Mouse (Mus musculus): ENCODE results near the gene Ank2. TPM values are rescaled to one million over a fixed set of nuclear protein-coding genes. Genes with fewer than 3 reads are reported as not detected.

The Ank2 gene
- total RNA-seq, 2 experiments from 2014 or later = 847 to 969 TPM

DNA sequence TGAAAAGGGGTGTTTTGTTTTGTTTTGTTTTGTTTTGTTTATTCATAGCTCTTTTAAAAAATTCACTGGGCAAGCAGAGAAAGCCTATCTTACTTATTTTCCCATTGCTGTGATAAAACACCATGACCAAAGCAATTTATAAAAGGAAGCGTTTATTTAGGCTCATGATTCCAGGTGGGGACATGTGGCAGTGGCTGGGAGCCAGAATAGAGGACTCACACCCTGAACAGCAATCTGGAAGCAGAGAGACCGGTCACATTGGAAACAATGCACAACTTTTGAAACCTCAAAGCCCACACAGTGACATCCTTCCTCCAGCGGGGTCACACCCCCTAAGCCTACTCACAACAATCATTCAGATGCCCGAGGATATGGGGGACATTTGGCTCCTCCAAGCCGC is 285.6 kb downstream of the Ank2 start:
- DNase-seq (ENCODE audit: low spot score in 2 of 2) = no peak
- intact Hi-C loops (cut with DNase I) = no loop called here

DNA sequence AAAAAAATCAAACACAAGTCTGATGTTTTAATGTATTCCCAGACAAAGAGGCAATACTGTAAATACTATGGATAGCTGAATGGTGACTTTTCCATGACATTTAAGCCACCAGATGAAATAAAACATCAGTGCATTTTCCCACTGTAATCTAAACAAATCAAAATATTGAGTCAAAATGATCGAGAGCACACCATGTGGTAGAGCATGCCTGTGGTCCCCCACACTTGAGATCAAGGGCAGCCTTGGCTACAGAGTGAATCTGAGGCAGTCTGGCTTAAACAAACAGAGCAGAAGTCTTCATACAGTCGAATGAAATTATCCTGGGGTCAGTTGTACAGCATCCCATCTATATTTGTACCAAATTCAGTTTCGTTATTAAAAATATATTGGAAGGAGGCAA is 288.0 kb downstream of the Ank2 start:
- DNase-seq (ENCODE audit: low spot score in 2 of 2) = no peak
- intact Hi-C loops (cut with DNase I) = no loop called here

DNA sequence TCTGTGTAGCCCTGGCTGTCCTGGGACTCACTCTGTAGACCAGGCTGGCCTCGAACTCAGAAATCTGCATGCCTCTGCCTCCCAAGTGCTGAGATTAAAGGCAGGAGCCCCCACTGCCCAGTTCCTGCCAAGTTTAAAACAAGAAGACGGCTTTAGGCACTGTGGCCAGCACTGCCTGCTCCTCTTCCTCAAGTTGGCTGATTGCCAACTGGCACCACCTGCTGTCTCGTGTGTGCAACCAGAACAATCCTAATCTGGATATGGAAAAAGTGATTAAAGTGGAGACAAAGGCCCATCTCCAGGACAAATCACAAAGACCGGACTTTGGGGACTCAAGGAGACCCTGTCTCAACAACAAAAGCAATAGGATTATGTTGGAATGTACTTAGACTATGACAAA is 288.6 kb downstream of the Ank2 start:
- no peak for DNase-seq (ENCODE audit: low spot score in 2 of 2)
- intact Hi-C loops (cut with DNase I) = no loop called here

DNA sequence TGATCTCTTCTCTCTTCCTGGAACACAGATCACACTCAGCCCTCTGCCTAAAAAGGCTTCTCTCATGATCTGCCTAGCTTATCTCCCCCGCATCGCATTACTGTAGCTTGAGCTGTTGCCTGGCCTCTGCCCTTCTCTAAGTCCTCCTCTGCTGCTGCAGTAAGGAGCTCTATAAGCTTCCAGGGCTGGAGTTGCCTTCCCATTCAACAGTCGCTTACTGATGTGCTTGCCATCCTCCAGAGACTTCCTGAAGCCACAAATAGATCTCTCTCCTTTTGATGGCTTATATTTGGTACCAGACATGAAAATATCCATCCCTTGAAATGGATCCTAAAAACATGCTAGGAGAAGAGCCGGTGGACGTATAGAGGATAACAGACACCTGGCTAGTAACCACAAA is 290.3 kb downstream of the Ank2 start:
- intact Hi-C loops (cut with DNase I) = no loop called here
- no peak for DNase-seq (ENCODE audit: low spot score in 2 of 2)

DNA sequence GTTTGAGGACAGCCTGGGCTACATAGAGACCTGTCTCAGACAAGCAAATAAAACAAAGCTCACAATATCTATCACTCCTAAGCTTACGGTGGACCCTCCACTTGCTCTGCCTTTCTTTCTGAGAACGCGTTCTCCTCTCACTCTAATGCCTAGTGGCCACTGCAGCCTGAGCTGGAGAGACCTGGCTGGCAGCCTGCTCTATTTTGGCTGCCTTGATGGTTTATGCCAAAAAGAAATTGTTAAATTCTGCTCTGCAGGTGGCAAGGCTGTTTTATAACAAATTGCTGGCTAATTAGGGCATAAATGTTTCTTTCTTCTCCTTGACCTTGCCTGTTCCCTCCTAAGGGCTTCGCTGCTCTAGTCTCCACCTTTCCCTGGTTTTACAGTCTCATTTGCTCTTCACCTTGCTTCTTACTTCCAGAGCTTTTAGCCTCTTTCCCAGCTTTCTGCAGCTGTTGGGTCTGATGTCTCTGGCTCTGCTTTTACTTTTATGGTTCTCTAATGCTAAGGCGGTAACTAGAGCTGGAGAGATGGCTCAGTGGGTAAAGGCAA is 293.2 kb downstream of the Ank2 start:
- DNase-seq (ENCODE audit: low spot score in 2 of 2) = no peak
- intact Hi-C loops (cut with DNase I) = no loop called here

DNA sequence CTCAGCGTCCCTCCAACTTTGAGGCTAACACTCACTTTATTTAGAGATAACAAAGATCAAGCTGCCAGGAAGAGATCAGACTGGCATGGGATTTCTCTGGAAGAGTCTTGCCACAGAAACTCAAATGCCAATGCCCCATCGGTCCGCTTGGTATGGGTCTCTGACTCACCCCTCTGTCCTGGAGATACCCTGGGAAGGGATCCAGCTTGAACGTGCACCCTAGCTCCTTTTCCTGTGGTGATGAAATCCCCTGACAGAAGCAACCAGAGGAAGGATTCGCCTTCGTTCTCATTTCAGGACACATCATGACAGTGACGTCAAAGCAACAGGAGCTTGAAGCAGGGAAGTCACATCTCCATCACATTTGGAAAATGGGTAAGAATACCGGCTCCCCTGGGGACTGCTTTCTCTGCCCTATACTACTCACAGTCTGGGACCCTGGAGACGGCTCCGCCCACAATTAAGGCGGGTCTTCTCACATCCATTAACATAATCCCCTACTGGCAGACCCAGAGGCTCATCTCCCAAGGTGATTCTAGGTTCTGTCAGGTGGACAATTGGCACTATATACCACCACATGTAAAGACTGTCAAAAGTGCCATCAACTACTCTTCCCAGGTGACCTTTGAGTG is 296.6 kb downstream of the Ank2 start:
- intact Hi-C loops (cut with DNase I) = no loop called here
- DNase-seq (ENCODE audit: low spot score in 2 of 2) = no peak

DNA sequence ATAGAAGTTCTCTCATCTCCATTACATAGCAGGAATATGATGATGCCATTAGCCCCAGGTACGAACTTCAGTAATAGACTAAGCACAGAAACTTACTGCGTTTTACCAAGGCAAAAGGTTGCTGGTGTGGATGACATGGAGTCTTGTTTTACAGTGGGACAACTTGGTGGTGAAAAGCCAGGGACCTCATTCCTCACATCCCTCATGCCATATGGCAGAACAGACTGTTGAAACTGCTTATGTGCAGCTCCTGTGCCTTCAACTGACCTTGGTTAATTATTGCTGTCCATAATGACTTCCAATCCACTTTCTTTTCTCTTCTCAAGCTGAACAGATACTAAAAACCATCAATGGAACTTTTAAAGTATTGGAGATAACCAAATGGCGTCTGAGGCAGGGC is 298.4 kb downstream of the Ank2 start:
- intact Hi-C loops (cut with DNase I) = no loop called here
- DNase-seq (ENCODE audit: low spot score in 2 of 2) = no peak

DNA sequence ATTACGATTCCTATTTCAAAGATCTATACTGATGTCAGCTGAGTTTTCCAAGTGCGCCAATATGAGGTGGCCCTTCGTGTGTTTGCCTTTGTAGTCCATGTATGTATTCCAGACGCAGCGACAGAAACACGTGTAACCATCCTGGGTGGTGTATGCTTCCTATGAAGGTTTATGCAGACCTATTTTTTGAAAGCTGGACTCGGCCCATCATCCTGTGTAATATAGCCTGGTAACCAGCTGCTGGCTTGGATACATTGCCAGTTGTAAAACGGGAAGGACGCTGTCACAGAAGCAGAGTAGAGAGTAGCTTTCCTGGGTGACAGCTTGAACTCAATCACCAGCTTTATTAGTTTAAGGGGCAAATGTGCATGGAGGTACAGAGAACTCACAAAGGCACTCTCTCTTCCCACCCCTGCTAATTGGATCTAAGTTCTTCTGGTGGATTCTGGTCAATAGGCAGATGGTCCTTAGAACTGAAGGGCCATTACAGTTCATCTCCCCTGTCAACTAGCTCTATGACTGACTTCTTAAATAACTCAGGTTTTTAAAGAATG is 300.0 kb downstream of the Ank2 start:
- DNase-seq (ENCODE audit: low spot score in 2 of 2) = no peak

DNA sequence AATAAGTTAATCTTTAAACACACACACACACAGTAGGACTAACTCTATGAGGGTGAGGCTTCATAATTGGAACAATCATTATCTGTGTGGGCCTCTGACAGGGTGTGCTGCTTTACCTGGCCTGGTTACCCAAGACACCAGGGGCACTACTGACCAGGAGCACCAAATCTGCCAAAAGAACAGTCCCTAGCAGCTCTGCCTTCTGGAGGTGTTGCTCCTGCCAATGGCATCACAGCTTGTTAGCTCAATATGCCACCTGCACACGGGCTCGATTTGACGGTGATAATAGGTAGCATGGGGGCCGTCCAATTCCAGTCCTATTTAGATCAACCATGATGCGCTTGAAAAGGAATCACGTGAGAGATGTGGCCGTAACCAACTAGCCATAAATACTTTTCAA is 300.5 kb downstream of the Ank2 start:
- intact Hi-C loops (cut with DNase I) = no loop called here
- no peak for DNase-seq (ENCODE audit: low spot score in 2 of 2)

More for the DNA sequence above, 300.0 kb downstream of the Ank2 start:
- intact Hi-C loops (cut with DNase I) = no loop called here

DNA sequence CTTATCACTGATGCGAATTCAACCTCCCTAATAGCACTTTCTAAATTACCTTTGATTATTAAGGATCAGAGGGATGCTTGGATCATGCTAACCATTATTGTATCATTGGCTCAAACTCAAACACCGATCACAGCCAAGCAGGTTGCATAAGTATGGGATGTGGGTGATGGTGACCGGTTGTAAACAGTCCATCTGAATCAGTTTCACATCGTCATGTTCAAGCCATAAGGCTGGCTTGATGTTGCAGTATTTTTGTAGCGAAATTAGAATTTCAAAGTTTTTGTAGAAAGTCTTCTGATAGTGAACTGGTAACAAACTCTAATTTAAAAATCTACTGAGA is 310.4 kb downstream of the Ank2 start:
- intact Hi-C loops (cut with DNase I) = loop anchor here (5.0 to 10.0 kb wide), 2 partner anchors 34 to 76 kb away; no protein-coding TSS in a partner anchor
- DNase-seq (ENCODE audit: low spot score in 2 of 2) = no peak

DNA sequence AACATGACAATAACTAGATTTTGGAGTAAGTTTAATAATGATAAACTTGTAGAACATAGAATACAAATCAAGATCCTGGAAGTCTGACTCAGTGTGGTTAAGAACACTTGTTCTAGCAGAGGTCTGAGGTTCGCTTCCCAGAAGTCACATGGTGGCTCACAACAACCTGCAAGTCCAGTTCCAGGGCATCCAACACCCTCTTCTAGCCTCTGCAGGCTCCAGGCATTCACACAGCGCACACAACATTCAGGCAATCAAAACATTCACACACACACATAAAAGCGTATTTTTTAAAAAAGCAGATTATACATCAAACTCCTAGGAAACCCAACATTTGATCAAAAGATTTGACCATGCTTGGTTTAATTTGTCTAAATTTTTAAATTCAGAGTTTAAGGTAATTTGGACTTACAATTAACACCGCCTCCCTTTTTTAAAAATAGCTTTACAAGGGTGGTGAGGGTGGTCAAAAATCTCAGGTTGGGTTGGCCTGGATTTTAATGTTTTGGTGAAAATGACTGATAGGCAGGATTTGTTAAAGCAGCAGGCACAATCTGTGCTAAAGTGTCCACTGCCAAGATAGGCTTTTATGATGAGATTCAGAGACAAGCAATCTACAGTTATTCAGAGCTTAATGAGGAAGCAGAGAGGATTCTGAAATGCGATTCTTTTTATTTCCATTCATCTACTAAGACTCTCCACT is 310.9 kb downstream of the Ank2 start:
- intact Hi-C loops (cut with DNase I) = loop anchor here (5.0 to 10.0 kb wide), 2 partner anchors 34 to 77 kb away; no protein-coding TSS in a partner anchor
- no peak for DNase-seq (ENCODE audit: low spot score in 2 of 2)

DNA sequence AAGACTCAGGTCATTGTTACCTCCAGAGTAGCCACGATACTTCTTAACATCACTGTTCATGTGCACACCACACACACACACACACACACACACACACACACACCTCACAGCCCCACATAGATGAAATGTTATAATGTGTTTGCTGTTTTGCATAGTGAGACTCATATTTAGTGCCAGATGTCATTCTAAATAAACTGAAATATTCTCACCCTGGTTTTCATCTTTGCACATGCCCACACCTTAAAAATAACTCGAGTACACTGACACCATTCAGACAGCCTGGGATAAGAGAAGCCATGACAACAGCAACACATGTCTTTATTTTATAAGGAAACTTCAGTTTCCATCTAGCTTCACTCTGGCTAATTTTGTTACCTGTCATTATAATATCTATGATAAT is 312.1 kb downstream of the Ank2 start:
- intact Hi-C loops (cut with DNase I) = loop anchor here (5.0 to 10.0 kb wide), 2 partner anchors 35 to 78 kb away; no protein-coding TSS in a partner anchor
- DNase-seq (ENCODE audit: low spot score in 2 of 2) = no peak

DNA sequence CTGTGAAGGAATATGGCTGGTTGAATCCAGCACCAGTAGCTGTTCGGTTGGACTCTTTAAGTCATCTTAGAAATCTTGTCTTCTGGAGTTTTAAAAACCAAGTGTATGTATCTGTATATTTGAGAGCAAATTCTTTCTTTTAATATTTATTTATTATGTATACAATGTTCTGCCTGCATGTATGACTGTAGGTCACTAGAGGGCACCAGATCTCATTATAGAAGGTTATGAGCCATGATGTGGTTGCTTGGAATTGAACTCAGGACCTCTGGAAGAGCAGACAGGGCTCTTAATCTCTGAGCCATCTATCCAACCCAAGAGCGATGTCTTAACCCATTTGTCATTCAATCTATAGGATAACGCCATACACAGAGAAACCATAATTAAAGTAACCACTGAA is 312.9 kb downstream of the Ank2 start:
- no peak for DNase-seq (ENCODE audit: low spot score in 2 of 2)
- intact Hi-C loops (cut with DNase I) = loop anchor here (5.0 to 10.0 kb wide), 2 partner anchors 36 to 79 kb away; no protein-coding TSS in a partner anchor

DNA sequence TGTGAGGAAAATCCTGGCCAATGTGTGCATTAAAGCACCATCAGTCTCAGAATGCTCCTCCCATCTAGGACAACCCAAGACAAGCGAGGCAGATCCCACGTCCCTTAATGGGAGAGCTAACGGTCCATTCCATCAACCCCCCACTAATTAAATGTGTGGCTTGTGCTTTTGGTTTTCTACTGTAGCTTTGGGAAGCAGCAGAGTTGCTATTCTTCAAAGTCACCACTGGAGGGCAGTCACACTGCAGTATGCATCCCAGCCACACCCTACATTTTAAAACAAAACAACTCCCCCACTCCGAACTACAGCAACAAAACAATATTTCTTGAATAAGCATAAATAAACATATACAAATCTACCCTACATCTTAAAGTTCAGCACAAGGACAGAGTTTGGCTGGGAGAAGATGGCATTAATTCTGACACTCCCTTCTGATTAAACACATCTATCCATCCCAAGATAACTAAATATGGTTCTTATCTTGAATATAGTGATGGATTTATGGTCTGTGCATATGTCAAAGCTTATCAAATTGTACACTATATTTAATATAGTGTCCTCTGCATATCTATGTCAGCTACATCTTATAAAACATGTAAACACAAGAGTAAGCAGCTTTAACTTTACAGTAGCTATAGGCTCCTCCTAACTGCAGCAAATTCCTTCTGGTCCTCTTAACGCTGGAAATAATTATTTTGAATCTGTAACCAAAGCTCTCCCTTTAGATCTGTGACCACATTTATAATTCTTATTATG is 315.0 kb downstream of the Ank2 start:
- DNase-seq (ENCODE audit: low spot score in 2 of 2) = no peak
- intact Hi-C loops (cut with DNase I) = loop anchor here (5.0 to 10.0 kb wide), 2 partner anchors 81 to 123 kb away; no protein-coding TSS in a partner anchor

DNA sequence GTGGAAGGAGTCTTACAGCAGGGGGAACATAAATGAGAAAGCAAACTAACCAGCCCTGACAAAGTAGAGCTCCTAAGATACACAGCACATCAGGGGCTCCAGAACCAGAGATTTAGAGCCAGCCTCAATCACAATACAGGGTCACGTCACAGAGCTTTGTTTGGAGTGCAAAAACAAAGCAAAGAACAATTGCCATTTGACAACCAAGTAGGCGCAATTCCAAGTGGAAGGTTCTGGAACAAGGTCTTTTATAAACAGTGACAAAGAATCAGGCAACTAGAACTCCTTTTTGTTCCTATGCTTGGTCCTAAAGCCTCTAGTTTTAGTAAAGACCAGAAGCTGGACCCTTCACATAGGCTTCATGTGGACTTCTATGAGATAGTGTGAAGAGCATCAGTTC is 326.5 kb downstream of the Ank2 start:
- intact Hi-C loops (cut with DNase I) = loop anchor here (10.0 kb wide), 1 partner anchor 382 kb away; the partner anchor contains the start of genes Larp7 and Zgrf1
- DNase-seq (ENCODE audit: low spot score in 2 of 2) = no peak

DNA sequence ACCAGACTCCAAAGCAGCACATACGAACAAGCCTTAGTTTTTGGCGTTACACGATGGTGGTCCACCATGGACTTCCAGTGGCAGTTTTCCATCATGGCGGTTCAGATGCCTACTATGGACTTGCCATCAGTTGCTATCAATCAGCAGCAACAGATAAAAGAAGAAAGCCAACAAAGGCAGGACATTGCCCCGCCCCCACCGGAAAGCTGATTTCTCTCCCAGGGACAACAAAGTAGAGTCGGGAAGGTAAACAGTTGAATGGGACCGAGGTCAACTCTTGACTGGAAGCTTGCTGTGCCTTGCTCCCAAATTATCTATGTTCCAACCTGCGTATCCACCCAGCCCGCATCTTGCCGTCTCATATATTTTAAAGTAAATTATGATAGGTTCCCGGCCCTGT is 328.9 kb downstream of the Ank2 start:
- intact Hi-C loops (cut with DNase I) = loop anchor here (10.0 kb wide), 1 partner anchor 385 kb away; the partner anchor contains the start of genes Larp7 and Zgrf1
- no peak for DNase-seq (ENCODE audit: low spot score in 2 of 2)

DNA sequence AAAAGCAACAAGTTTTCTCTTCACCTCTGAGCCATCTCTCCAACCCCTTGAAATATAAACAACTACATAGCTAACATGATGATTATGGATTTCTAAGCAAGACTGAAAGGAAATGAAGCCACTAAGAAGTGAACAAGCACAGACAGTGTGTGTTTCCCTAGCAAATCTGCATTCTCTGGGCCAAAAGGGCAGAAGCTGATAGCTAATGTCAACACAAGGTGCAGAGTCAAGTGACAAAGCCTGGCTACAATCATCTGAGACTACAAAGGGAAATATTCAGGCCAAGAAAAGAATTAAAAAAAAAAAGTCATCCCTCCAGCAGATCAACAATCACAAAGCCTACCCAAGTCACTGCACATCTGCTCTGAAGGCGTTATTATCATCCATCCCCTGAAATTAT is 330.0 kb downstream of the Ank2 start:
- no peak for DNase-seq (ENCODE audit: low spot score in 2 of 2)
- intact Hi-C loops (cut with DNase I) = loop anchor here (5.0 to 10.0 kb wide), 2 partner anchors 134 to 172 kb away; no protein-coding TSS in a partner anchor

DNA sequence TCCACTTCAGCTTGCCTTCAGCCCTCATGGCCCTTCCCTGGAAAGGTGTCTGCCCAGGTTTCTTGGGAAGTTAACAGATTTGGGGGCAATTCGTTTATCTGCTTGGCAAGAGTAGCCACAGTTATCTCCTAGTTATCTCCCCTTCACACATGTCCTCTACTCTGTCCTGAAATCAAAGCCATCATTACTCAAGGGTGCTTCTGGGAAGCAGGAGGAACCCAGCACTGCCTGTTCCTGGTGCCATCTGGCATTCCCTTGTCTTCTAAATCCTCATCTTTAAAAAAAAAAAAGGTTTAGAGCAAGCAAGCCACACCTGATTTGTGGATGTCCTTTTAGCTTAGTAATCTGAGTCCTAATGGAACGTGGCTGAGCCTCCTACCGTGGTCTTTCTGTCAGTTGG is 335.4 kb downstream of the Ank2 start:
- DNase-seq (ENCODE audit: low spot score in 2 of 2) = no peak
- intact Hi-C loops (cut with DNase I) = loop anchor here (10.0 kb wide), 1 partner anchor 129 kb away; no protein-coding TSS in a partner anchor

DNA sequence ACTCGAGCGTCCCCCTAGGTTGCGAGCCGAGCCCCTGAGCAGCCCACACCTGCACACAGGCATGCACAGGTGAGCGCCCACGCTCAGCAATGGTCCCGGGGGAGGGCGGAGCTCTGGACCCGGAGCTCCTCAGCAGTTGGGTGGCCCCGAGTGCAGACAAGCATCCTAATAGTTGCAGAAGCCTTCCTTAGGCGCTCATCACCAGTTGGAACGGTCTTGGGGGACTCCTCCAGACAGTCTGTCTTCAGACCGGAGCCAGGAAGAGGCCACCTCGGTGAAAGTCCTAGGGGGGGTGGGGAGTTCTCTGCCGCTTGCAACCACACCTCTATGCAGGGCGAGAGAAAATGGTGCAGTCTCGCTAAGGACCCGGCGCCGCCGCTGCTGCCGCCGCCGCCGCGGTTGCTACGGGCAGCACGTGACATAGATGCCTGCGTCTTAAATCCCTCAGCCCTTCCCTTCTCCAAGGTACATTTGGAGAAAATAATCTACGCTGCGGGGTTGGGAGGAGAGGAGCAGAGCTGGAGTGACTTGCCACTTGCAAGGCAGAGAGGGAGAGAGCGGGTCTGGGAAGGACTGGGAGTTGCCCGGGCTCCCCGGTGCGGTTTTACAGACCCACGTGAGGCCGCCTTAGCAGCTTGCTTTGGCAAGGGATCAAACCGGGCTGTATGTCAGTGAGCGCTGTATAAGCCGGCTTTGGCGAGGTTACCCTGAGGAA is 337.0 kb downstream of the Ank2 start:
- intact Hi-C loops (cut with DNase I) = loop anchor here (10.0 kb wide), 1 partner anchor 127 kb away; no protein-coding TSS in a partner anchor
- DNase-seq (ENCODE audit: low spot score in 2 of 2) = peak; percentile 82 to 83

Data from left cerebral cortex, postnatal 36 days (tissue).